Mouse (Mus musculus): ENCODE measurements around the gene Arhgef16.

Arhgef16 gene

DNA sequence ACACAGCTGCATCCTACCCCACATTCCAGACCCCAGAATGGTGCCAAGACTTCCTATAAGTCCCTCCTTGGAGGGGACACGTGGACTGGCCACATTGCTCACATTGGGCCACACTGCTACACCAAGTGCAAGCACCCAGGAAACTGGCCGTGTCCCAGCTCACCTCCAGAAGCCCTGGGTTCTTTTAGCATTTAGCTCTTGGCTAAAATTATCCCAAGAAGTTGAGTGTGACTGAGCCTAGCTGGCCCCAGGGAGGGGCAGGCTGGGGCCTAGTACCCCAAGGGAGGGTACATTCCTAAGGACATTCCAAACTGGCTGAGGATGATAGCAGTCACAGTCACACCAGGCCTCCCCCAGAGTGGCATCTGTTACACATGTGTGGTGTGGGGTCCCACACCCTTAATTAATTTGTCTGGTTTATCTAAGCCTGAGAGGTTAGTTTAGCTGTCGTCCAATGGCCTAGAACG, 7.7 kb downstream of the Arhgef16 start:
- in situ Hi-C loops (cut with MboI, MseI) = loop anchor here (10.0 kb wide), 1 partner anchor 249 kb away; the partner anchor contains the start of gene Ccdc27

DNA sequence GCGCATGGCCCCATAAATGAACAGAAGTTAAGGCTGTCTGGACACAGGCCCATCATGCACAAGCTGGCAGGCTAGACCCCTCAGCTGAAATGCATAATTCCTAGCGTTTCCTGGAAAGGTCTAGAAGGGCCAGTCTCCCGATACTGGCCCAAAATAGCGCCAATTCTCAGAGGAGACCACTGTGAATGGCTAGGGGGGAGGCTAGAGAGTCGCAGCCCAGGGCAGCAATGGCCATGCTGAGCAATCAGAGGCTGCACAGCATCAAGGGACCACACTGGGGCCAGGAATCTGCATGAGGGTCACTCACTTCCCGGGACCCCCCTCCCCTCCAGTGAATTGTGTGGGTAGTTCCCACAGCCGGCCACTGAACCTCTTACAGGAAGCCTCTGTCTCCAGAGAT, 17.8 kb downstream of the Arhgef16 start:
- in situ Hi-C loops (cut with MboI, MseI) = no loop called here

GRCm38 (mm10) chr4:154279481-154279880, 22.0 kb downstream of the Arhgef16 start:
- in situ Hi-C loops (cut with MboI, MseI) = no loop called here

GRCm38 (mm10) chr4:154273000-154273399, 28.5 kb downstream of the Arhgef16 start:
- in situ Hi-C loops (cut with MboI, MseI) = no loop called here

DNA sequence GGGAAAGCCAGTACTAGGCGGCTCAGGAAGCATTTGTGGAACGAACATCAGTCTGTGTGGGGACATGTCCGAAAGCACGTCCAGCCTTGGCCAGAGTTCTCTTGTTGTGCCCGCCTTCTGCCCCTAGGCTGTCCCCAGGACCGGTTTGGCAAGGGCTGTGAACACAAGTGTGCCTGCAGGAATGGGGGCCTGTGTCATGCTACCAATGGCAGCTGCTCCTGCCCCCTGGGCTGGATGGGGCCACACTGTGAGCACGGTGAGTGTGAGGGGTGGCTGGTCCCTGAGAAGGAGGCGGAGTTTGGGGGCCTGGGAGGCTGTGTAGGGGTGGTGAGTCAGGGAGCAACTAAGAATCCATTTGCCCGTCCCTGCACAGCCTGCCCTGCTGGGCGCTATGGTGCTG, 32.0 kb downstream of the Arhgef16 start:
- in situ Hi-C loops (cut with MboI, MseI) = no loop called here

- in situ Hi-C loops (cut with MboI, MseI) = no loop called here
Observed at GRCm38 (mm10) chr4:154267511-154267910, 34.0 kb downstream of the Arhgef16 start.

- in situ Hi-C loops (cut with MboI, MseI) = no loop called here
Observed at GRCm38 (mm10) chr4:154262071-154262470, 39.4 kb downstream of the Arhgef16 start.

- in situ Hi-C loops (cut with MboI, MseI) = no loop called here
Observed at GRCm38 (mm10) chr4:154260755-154261154, 40.7 kb downstream of the Arhgef16 start.

GRCm38 (mm10) chr4:154252537-154253255, 48.8 kb downstream of the Arhgef16 start:
- in situ Hi-C loops (cut with MboI, MseI) = no loop called here

DNA sequence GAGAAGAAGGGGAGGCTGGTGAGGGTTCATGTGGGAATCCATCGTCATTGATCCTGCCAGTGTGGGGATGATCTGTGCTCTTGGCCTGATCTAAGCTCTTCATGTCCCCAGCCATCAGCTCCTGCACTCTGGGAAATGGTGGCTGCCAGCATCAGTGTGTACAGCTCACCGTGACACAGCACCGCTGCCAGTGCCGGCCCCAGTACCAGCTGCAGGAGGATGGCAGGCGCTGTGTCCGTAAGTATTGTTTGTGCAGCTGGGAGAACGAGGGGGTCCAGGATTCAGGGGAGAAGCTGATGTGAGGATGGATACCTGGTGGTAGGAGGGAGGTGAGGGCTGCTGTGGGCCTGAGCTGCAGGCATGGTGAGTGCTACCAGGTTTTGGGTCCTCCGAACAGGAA, 52.2 kb downstream of the Arhgef16 start:
- in situ Hi-C loops (cut with MboI, MseI) = no loop called here

DNA sequence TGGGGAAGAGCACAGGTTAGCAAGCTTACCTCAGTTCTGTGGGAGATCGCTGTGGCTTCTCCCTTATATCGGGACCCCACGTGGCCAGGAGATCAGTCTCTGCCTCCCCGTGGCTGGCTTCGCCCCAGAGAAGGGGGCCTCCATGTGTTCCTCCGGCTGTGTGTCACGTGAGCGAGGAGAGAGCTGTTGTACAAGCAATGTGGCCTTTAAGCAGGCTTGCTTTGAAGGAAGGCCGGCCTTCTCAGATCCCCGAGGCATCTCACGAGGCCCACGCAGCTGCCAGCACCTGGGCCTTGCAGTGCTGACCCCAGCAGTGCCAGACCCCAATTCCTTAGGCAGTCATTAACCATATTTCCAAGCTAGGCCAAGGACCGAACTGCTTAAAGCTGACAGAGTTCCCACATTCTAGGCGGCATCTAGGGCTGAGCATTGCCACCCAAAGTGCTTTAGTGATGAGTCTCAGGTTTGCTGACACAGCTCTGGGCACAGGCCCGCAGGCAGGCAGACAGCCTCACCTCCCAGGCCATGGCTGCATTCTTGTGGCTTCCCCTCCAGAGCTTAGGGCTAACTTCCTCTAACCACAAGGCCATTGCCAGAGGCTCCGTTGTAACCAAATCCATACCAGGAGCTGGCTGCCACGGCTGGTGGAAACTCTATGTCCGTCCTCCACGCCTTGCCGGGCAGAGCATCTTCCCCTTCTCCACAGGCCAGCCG, 53.2 kb downstream of the Arhgef16 start:
- in situ Hi-C loops (cut with MboI, MseI) = no loop called here

DNA sequence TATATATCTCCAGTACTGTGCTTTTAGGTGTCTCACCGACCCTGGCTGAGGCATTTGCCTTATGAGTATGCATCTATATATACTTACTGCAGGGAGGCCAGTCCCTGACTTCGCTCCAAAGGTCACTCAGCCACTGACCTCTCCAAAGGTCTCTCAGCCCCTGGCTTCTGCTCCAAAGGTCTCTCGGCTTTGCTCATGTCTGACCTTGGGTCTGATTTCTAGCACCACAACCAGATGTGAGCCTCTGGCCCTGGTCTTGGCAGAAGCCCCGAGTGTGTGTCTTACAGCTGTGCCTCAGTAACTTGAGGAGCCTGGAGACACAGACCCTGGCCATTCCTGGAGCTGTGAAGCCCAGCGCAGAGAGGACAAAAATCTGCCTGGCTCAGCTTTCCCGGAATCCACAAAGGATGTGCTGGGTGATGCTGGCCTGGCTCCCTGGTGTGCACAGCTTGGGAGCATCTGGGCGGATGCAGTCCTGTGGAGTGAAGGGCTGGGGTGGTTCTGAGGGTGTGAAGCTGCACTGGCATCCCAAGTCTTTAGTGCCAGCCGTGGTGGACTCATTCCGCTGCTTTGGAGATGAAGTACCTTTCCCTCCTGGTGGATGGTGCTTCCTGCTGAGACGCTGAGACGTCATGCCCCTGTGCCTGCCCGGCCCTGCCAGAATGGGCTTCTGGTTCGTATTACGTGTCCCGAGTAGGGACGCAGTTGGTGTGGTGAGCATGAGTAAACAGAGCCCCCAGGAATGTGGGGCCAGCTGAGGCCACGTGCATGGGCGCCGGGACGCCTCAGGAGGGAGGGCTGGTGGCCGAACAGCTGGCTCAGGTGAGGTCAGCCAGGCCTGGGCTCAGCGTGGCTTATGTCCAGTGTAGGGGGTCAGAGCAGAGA, 54.0 kb downstream of the Arhgef16 start:
- in situ Hi-C loops (cut with MboI, MseI) = no loop called here

- in situ Hi-C loops (cut with MboI, MseI) = no loop called here
Observed at GRCm38 (mm10) chr4:154246115-154247040, 55.1 kb downstream of the Arhgef16 start.

DNA sequence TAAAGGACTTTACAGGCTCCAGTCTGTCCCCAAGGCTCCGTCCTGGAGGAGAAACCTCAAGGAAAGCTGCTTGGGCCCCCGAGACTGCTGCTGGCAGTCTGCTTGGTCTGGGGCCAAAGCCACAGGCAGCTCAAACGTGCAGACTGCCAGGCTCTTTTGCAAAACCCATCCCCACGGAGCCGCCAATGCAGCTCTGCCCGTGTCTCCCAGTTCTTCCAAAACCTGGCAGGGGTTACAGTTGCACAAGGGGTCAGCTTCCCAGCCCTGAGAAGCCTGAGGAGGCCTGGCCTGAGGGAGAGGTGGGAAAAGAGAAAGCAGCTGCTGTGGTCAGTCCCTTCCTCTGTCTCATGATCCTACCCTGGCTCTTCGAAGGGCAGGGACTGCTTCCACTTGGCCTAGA, 56.1 kb downstream of the Arhgef16 start:
- in situ Hi-C loops (cut with MboI, MseI) = no loop called here

DNA sequence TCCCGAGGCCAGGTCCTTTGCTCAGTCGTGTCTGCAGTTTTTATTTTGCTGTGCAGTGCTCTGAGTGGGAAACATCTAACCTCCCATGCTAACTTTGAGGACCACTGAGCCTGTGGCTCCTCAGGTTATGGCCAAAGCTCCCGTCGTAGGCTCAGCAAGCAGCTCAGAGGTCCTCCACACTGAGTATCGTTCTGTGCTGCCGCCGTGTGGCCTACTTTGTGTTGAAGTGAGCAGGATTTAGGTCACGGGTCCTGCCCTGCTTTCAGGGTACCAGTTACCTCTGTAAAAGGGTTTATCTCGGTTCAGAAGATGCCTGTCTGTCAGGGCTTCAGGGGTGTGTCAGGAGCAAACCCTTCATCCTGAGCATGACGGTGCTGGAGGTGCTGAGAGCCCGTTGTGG, 60.9 kb downstream of the Arhgef16 start:
- in situ Hi-C loops (cut with MboI, MseI) = no loop called here

- in situ Hi-C loops (cut with MboI, MseI) = no loop called here
Observed at GRCm38 (mm10) chr4:154239199-154239598, 62.3 kb downstream of the Arhgef16 start.

DNA sequence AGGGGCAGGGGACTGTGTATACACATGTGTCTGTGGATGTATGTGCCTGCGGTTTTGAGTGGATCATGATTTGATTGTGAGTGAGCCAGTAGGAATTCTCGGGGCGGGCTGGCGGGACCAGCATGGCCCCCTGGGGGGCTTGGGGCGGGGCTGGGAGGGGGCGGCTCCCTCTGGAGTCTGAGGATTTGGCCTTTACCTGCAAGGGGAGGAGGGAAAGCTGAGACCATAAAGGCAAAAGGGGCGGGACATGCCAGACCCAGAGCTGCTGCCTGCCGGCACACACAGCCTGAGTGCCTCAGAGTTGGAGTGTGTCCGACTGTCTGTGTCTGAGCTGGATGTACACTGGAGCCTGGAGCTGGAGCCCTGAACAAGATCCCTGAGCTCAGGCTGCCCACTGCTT, 64.2 kb downstream of the Arhgef16 start:
- in situ Hi-C loops (cut with MboI, MseI) = no loop called here

- in situ Hi-C loops (cut with MboI, MseI) = no loop called here
Observed at GRCm38 (mm10) chr4:154236893-154237292, 64.6 kb downstream of the Arhgef16 start.

DNA sequence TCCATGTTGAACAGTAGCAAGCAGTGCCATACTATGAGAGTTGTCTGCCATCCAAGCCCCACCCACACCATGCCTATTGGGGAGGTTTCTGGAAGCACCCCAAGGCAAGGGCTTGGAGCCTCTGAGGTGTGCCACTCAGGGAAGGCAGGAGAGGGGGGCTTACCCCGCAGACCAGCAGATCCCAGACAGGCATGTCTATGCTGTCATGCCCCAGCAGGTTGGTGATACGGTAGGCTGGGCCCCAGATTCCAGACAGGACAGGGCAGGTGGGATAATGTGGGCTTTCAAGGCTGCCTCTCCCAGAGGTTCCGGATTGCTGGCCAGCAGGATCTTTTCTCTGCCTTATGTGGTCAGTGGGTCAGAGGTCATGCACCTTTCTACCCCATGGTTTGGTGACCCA, 65.5 kb downstream of the Arhgef16 start:
- in situ Hi-C loops (cut with MboI, MseI) = no loop called here

- in situ Hi-C loops (cut with MboI, MseI) = no loop called here
Observed at GRCm38 (mm10) chr4:154232295-154232694, 69.2 kb downstream of the Arhgef16 start.

DNA sequence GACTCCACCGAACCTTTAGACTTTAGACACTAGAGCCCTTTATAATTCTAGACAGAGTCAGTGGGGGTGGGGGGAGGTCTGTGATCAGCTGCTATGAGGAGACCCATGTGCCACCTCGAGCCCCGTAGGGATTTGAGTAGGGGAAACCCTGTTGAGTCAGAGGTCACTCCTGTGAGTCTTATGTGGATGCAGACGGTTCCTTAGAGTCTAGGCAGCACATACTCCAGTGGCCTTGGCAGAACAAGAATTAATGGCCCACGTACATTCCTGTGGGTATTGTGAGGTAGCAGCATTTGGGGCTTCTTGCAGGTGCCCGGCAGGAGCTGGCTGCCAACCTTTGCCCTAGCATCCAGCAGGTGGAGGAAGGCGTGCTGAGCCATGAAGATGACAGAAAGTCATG, 70.1 kb downstream of the Arhgef16 start:
- in situ Hi-C loops (cut with MboI, MseI) = no loop called here

Measured in T-helper 2 cell (primary cell).